Mouse (Mus musculus) thymus, adult 2 months (tissue): Measurements from ENCODE around the gene Pcsk6.

Source experiments
- CTCF ChIP-seq: fragments of 200-500 bp; IDR thresholded peaks from 2 replicates; pipeline ENCODE4 v1.5.1; 2012; ENCODE audit warnings: mild to moderate bottlenecking, control low read depth, low read length, moderate library complexity, borderline replicate concordance; ENCODE audit not compliant: control insufficient read depth, poor library complexity, insufficient read depth; ENCODE audit errors: extremely low read depth
- POLR2A ChIP-seq: fragments of 200-500 bp; IDR thresholded peaks from 2 replicates; pipeline ENCODE4 v1.6.1; 2012; ENCODE audit warnings: mild to moderate bottlenecking, low read length, control low read depth, moderate library complexity; ENCODE audit not compliant: control insufficient read depth, poor library complexity, insufficient read depth; ENCODE audit errors: extremely low read depth

- TF ChIP-seq POLR2A: no peak
- no peak for TF ChIP-seq CTCF
Observed at GRCm38 (mm10) chr7:65940988-65941387, 79.5 kb downstream of the Pcsk6 start.
